Mouse (Mus musculus) C2C12 (cell line): ENCODE measurements around the gene Kdm6b. TPM values are rescaled to one million over a fixed set of nuclear protein-coding genes. Genes with fewer than 3 reads are reported as not detected.
A peak's percentile ranks its signal among the peaks of the same experiment; 100 is the strongest.

Source experiments
- H3K27me3 ChIP-seq: one replicate; pipeline ENCODE4 v1.6.1; 2011; ENCODE audit not compliant: control insufficient read depth, insufficient read depth, insufficient read length
- H3K36me3 ChIP-seq: one replicate; pipeline ENCODE4 v1.6.1; 2011; ENCODE audit not compliant: control insufficient read depth, insufficient read depth
- H3K4me3 ChIP-seq: one replicate; pipeline ENCODE4 v1.5.1; 2011; ENCODE audit warnings: mild to moderate bottlenecking, control low read depth; ENCODE audit not compliant: poor library complexity, insufficient read depth, severe bottlenecking
- H3K79me2 ChIP-seq: one replicate; pipeline ENCODE4 v1.6.1; 2011; ENCODE audit not compliant: control insufficient read depth, insufficient read depth
- H3K79me3 ChIP-seq: one replicate; pipeline ENCODE4 v1.6.1; 2011; ENCODE audit warnings: low read depth, control low read depth
- H3ac ChIP-seq: one replicate; pipeline ENCODE3; 2011; ENCODE audit warnings: low read depth; ENCODE audit not compliant: control insufficient read depth, insufficient read length
- CEBPB ChIP-seq: IDR thresholded peaks from one replicate; pipeline ENCODE4 v1.6.1; 2011; ENCODE audit warnings: low read depth, mild to moderate bottlenecking, control low read depth, moderate library complexity
- CTCF ChIP-seq: IDR thresholded peaks from one replicate; pipeline ENCODE4 v1.5.1; 2011; ENCODE audit not compliant: control insufficient read depth, insufficient read depth, insufficient read length
- FOSL1 ChIP-seq: IDR thresholded peaks from one replicate; pipeline ENCODE4 v1.8.0; 2011; ENCODE audit warnings: mild to moderate bottlenecking, low read length; ENCODE audit not compliant: poor library complexity, insufficient read depth, severe bottlenecking
- MAX ChIP-seq: IDR thresholded peaks from one replicate; pipeline ENCODE4 v1.6.1; 2011; ENCODE audit warnings: mild to moderate bottlenecking, control low read depth
- MYOD1 ChIP-seq: IDR thresholded peaks from one replicate; pipeline ENCODE4 v1.6.1; 2011; ENCODE audit warnings: low read depth; ENCODE audit not compliant: control insufficient read depth, insufficient read length
- MYOG ChIP-seq: IDR thresholded peaks from one replicate; pipeline ENCODE4 v1.6.1; 2011; ENCODE audit not compliant: control insufficient read depth, insufficient read length; ENCODE audit errors: extremely low read depth
- USF1 ChIP-seq: IDR thresholded peaks from one replicate; pipeline ENCODE4 v1.6.1; 2011; ENCODE audit warnings: low read depth, mild to moderate bottlenecking, control low read depth, moderate library complexity
- polyA plus RNA-seq: library from polyadenylated mRNA; unstranded; fragments of >200 nt; fragmentation: generic; extraction: Trizol; gene quantifications from one replicate; pipeline ENCODE4 v1.2.1, GENCODE M21; 2012; ENCODE audit warnings: missing spikeins

Kdm6b gene
- polyA plus RNA-seq, 1 experiment = 9.0 TPM

GRCm38 (mm10) chr11:69403691-69404594 is 9.5 kb downstream of the Kdm6b start:
- H3K36me3 ChIP-seq = peaks cover 72% of the 10 kb centered on the region
- no peak overlapping the region for H3ac ChIP-seq
- H3K79me3 ChIP-seq = peaks cover 17% of the 10 kb centered on the region
- H3K4me3 ChIP-seq = no peak overlapping the region
- no peaks in the 10 kb centered on the region for H3K27me3 ChIP-seq
- TF ChIP-seq USF1 (no peak), MYOD1 (no peak), CTCF (no peak)
- H3K79me2 ChIP-seq = peaks cover 42% of the 10 kb centered on the region

DNA sequence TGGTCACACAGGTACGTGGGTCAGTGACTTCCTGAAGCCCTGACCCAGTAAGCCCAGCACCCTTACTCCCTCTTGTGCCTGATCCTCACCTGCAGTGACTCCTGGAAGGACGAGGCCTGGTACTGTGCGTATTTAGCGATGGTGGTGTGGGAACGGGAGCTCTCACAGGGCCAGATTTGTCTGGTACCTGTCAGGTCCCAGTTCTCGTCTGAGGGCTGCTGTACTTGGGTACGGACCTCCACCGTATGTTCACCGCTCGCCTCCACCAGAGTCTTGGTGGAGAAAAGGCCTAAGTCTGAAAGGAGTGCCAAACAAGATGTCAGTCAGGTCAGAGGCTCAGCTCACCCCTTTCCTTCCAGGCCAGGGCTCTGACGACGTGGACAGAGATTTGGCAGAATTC is 11.5 kb downstream of the Kdm6b start:
- Histone ChIP-seq H3K36me3 (peaks cover 61% of the 10 kb centered on the region), H3K4me3 (no peak overlapping the region)
- TF ChIP-seq USF1 (no peak), MYOD1 (no peak), MYOG (no peak), MAX (no peak), FOSL1 (no peak), CTCF (no peak), CEBPB (no peak)

DNA sequence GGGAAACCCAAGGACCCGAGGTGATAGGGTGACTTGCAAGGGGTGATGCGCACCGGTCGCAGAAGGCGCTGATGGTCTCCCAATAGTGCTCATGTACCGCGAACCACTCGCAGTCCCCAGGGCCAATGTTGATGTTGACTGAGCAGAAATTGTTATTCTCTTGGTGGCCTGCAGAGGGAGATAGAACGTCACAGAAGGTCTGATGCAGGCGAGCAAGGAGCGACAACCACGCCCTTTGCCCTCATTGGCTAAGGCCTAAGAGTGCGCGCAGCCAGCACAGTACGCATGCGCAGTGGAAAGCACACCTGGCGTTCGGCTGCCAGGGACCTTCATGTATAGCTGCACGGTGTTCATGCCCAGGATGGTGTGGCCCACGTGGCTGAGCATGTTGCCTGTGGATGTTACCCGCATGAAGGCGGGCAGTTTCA is 12.3 kb downstream of the Kdm6b start:
- H3K36me3 ChIP-seq = peaks cover 55% of the 10 kb centered on the region
- TF ChIP-seq CTCF = peak; percentile 48
- TF ChIP-seq USF1 = no peak
- TF ChIP-seq CEBPB = no peak
- H3K79me3 ChIP-seq = no peaks in the 10 kb centered on the region
- peaks cover 22% of the 10 kb centered on the region for H3K79me2 ChIP-seq
- H3K27me3 ChIP-seq = no peaks in the 10 kb centered on the region
- no peak overlapping the region for H3ac ChIP-seq
- H3K4me3 ChIP-seq = no peak overlapping the region

More for the DNA sequence above, 11.5 kb downstream of the Kdm6b start:
- no peak overlapping the region for H3ac ChIP-seq
- no peaks in the 10 kb centered on the region for H3K27me3 ChIP-seq
- no peaks in the 10 kb centered on the region for H3K79me3 ChIP-seq
- H3K79me2 ChIP-seq = peaks cover 22% of the 10 kb centered on the region

DNA sequence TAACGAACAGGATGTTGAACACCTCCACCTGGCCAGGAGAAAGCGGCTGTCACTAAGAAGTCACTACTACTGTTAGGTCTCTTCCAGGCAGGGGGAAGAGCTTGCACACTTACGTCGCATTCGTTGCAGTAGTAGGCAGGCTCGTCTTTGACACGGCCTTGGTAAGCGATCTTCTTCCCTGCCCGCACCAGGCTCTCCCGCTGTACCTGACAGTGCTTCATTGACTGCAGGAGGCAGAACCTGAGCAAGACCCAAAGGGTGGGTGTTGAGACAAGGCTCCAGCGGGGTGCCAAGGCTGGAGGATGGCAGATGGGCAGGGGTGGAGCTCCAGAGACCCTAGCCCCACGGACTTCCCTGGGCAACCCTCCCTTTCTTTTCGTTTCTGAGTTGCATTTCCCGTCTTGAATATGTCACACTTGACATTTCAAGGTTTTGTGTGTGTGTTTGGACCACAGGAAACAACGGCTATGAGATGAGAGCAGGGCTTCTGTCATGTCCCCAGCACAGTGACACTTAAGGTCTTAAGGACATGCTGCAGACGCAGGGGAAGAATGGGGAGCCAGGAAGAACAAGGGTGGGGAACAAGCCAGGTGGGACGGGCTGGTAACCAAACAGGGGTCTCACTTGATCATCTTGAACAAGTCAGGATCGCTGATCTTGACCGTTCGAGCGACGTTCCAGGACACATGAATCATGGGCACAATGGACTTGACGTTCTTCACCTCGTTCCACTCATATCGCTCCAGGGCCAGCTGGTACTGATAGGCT is 13.2 kb downstream of the Kdm6b start:
- H3K79me2 ChIP-seq = peaks cover 17% of the 10 kb centered on the region
- no peaks in the 10 kb centered on the region for H3K79me3 ChIP-seq
- peaks cover 48% of the 10 kb centered on the region for H3K36me3 ChIP-seq
- no peak overlapping the region for H3ac ChIP-seq
- H3K27me3 ChIP-seq = no peaks in the 10 kb centered on the region
- H3K4me3 ChIP-seq = no peak overlapping the region
- TF ChIP-seq USF1 = no peak
- TF ChIP-seq CTCF = no peak
- no peak for TF ChIP-seq CEBPB
- no peak for TF ChIP-seq MYOG
- TF ChIP-seq MYOD1 = no peak
- TF ChIP-seq MAX = no peak
- TF ChIP-seq FOSL1 = no peak

DNA sequence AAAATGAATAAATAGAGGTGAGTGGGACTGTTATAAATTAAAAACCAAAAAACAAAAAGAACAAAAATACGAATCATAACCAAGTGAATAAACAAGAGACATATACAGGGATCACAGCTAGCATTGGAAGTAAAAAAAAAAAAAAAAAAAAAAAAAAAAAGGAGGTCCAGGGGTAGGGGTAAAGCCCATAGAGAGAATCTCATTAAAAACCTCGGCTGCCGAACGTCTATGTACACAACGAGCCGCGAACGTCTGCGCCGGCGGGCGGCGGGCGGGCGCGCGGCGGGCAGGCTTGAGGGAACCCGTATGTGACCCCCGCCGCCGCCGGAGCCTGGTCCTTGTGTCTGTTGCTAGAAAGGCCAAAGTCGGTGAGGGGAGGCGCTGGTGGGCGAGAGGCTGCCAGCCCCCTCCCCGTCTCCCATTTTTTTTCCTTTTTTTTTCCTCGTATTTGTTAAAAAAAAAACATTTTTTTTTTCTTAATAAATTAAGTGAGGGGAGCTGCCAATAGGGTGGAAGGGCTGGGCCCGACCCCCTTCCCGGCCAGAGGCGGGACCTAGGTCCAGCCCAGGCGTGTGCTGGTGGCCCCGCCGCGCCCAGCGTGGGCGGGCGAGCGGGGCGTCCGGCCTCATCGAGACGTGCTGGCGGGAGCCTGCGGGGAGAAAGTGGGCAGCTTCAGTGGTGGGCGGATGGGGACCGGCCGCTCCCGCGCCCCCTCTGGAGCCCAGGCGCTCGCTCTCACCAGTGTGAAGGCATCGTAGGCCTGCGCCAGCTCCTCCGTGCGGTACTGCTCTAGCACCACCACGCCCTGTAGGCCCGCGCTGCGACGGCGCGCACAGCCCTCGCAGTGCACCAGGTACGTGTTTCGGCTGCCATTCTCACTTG is 14.0 kb downstream of the Kdm6b start:
- Histone ChIP-seq H3K27me3 (no peaks in the 10 kb centered on the region), H3ac (no peak overlapping the region), H3K36me3 (peaks cover 41% of the 10 kb centered on the region), H3K4me3 (no peak overlapping the region), H3K79me3 (peaks cover 4% of the 10 kb centered on the region), H3K79me2 (peaks cover 16% of the 10 kb centered on the region)
- TF ChIP-seq CTCF = no peak
